Mouse (Mus musculus) splenic B cell, adult 2 months (primary cell): ENCODE data around the gene Zfp119b.
A peak's percentile ranks its signal among the peaks of the same experiment; 100 is the strongest.
"Not testable (repeated sequence)": the region's sequence is repeated elsewhere in the genome, so short reads cannot be mapped to it uniquely, and the experiment has no call there.

ENCODE experiments used
- DNase-seq: peaks from one replicate; pipeline ENCODE4 v3.0.0-alpha.2; 2011; ENCODE audit warnings: low read depth, low spot score
- H3K27me3 ChIP-seq: 2 replicates; pipeline ENCODE4 v1.6.1; 2012; ENCODE audit warnings: mild to moderate bottlenecking, low read length, moderate library complexity, mixed read lengths; ENCODE audit not compliant: control insufficient read depth, poor library complexity, insufficient read depth, severe bottlenecking
- H3K36me3 ChIP-seq: 2 replicates; pipeline ENCODE4 v1.6.1; 2012; ENCODE audit warnings: mild to moderate bottlenecking, low read length, moderate library complexity, mixed read lengths; ENCODE audit not compliant: control insufficient read depth, poor library complexity, insufficient read depth, severe bottlenecking

Zfp119b gene

GRCm38 (mm10) chr17:55948647-55949046, 653 bp downstream of the Zfp119b start:
- DNase-seq: no peak
- no peaks in the 10 kb centered on the region for H3K36me3 ChIP-seq

DNA sequence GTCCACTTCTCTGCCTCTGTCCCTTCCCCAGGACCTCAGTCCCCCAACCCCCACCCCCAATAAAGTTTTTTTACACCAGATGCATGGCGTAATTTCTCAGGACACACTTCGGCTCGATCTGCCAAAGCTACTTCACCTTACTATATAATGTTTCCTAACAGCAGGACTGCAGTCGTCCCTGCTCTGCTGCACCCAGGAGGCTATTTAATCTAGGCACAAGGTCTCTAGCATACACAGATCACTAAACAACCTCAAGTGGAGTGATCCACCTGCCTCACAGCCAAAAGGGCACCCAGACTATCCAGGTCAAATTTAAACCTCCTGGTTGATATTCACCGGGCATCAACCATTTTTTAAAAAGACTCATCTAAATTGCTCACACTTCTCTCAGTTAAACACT, 3.6 kb downstream of the Zfp119b start:
- Histone ChIP-seq H3K27me3 (no peaks in the 10 kb centered on the region), H3K36me3 (no peaks in the 10 kb centered on the region)
- DNase-seq: no peak

More at GRCm38 (mm10) chr17:55948647-55949046, 653 bp downstream of the Zfp119b start:
- H3K27me3 ChIP-seq: no peaks in the 10 kb centered on the region

- H3K36me3 ChIP-seq, H3K27me3 ChIP-seq: not testable (repeated sequence)
- peak; percentile 73 for DNase-seq
These were observed 4.2 kb downstream of the Zfp119b start for GRCm38 (mm10) chr17:55944866-55945682.

DNA sequence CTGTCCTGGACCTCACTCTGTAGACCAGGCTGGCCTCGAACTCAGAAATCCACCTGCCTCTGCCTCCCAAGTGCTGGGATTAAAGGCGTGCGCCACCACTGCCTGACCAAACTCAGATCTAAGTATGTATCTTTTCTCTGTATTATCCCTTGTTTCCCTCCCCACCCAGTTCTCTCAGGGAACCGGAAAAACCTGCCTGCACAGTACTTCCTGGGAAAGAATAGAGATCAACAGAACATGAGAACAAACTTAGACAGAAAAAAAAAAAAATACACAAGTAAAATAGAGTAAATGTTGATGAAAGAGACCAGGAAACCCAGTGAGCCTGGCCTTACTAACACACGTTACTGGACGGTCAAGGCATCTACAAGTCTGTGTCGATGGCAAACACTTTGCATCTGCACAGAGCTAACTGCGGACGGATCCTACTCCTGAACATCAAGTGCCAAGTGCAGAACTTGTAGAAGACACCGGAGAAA, 4.9 kb downstream of the Zfp119b start:
- DNase-seq, H3K27me3 ChIP-seq, H3K36me3 ChIP-seq: not testable (repeated sequence)

GRCm38 (mm10) chr17:55933191-55933590, 16.1 kb downstream of the Zfp119b start:
- no peak for DNase-seq
- H3K36me3 ChIP-seq: no peaks in the 10 kb centered on the region
- no peaks in the 10 kb centered on the region for H3K27me3 ChIP-seq

GRCm38 (mm10) chr17:55932635-55933034, 16.7 kb downstream of the Zfp119b start:
- DNase-seq: no peak
- Histone ChIP-seq H3K36me3 (no peaks in the 10 kb centered on the region), H3K27me3 (no peaks in the 10 kb centered on the region)

DNA sequence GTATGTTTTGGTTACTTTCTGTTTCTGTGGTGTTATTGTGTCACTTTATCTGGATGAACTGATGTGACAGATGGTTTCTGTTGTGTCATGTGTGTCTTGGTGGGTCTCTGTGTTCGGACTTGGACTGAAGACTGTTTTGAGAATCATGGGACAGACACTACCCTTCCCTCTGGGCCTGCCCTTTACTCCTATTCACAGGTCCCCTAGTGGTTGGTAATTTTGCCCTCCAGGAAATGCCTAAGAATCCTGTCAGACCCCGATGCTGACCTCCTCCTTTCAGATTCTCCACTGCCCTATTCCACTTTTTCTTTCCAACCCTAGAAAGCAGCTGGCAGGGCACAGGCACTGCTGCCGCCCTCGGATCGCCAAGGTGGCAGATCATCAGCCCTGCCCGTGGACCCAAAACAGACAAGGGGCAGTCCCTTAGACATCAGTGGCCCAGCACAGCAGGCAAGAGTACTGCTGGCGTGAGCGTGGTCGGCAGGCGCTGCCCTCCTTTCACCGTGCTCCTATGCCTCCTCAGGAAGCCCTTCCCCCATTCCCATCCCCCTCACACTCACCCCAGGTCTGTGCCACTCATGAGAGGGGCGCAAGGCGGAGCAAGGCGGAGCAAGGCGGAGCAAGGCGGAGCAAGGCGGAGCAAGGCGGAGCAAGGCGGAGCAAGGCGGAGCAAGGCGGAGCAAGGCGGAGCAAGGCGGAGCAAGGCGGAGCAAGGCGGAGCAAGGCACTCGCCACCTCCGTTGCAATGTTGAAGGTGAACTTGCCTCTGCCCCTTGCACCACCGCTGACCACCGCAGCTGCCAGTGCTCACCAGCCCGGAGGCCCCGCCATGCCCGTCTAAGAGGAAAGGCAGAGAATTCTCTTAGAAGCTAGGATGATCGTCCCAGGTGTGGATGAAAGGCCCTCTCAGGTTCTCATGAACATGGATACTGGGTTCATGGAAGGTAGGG, 17.5 kb downstream of the Zfp119b start:
- Histone ChIP-seq H3K36me3 (no peaks in the 10 kb centered on the region), H3K27me3 (no peaks in the 10 kb centered on the region)
- peak; percentile 76 for DNase-seq

GRCm38 (mm10) chr17:55906669-55907068, 42.6 kb downstream of the Zfp119b start:
- no peaks in the 10 kb centered on the region for H3K27me3 ChIP-seq
- H3K36me3 ChIP-seq: no peaks in the 10 kb centered on the region
- no peak for DNase-seq

GRCm38 (mm10) chr17:55904131-55904530, 45.2 kb downstream of the Zfp119b start:
- DNase-seq: no peak
- Histone ChIP-seq H3K36me3 (no peaks in the 10 kb centered on the region), H3K27me3 (no peaks in the 10 kb centered on the region)

GRCm38 (mm10) chr17:55903687-55904086, 45.6 kb downstream of the Zfp119b start:
- Histone ChIP-seq H3K27me3 (no peaks in the 10 kb centered on the region), H3K36me3 (no peaks in the 10 kb centered on the region)
- DNase-seq: no peak

DNA sequence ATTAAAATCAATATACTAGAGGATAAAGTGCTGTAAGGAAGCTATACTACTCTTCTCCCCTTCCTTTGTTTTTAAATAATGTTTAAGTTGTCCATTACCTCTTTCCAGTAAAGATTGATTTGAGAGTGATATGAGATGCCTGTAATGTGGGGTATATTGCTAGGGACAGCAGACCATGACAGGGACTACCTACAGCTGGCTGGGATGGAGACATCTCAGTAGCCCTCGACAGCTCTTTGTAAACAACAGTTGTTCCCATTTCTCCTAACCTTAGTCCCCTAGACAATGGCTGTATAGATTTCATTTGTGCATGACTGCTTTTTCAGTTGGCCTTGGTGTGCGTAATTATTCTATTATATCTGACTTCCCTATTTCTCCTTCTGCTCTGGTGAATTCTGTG, 46.2 kb downstream of the Zfp119b start:
- no peak for DNase-seq
- H3K27me3 ChIP-seq: no peaks in the 10 kb centered on the region
- no peaks in the 10 kb centered on the region for H3K36me3 ChIP-seq

DNA sequence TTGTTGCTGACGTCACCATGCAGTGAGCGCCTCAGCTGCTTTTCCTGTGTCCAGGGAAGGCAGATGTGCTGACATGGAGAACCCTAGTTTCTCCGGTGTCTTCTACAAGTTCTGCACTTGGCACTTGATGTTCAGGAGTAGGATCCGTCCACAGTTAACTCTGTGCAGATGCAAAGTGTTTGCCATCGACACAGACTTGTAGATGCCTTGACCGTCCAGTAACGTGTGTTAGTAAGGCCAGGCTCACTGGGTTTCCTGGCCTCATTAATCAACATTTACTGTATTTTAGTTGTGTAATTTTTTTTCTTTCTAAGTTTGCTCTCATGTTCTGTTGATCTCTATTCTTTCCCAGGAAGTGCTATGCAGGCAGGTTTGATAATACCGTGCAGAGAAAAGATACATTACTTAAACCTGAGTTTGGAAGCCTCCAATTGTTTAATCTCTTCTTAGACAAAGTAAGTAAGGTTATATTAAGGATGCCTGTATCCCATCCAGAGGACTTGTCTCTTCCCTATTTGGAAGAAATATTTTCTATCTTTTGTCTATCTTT, 56.8 kb downstream of the Zfp119b start:
- DNase-seq: peak; percentile 6
- not testable (repeated sequence) for H3K36me3 ChIP-seq, H3K27me3 ChIP-seq
